Mouse (Mus musculus) CH12.LX (cell line): ENCODE data around the gene Phf14. TPM values are rescaled to one million over a fixed set of nuclear protein-coding genes. Genes with fewer than 3 reads are reported as not detected.

Experiments used
- DNase-seq: peaks from one replicate; pipeline ENCODE4 v3.0.0-alpha.2; 2013; ENCODE audit errors: extremely low read depth
- H3K27ac ChIP-seq: 2 replicates; pipeline ENCODE4 v1.5.1; 2012; ENCODE audit warnings: low read depth, mild to moderate bottlenecking, control low read depth, moderate library complexity; ENCODE audit not compliant: insufficient read depth
- H3K27me3 ChIP-seq: replicated peaks from 2 replicates; pipeline ENCODE3; 2012; ENCODE audit warnings: inconsistent platforms
- H3K36me3 ChIP-seq, 2 experiments: replicated peaks in 1 of 2; 2 replicates each; pipeline versions ENCODE3 to v1.6.1; 2012; ENCODE audit warnings: inconsistent platforms in 1 of 2, low read length in 1 of 2, mild to moderate bottlenecking in 1 of 2, mixed read lengths in 1 of 2, moderate library complexity in 1 of 2; ENCODE audit not compliant: control insufficient read depth in 1 of 2, insufficient read depth in 1 of 2
- H3K4me1 ChIP-seq, 2 experiments: 2 replicates each; pipeline ENCODE4 v1.6.1; 2012; ENCODE audit warnings: inconsistent platforms in 1 of 2, moderate library complexity in 1 of 2; ENCODE audit not compliant: insufficient read depth in 2 of 2, control insufficient read depth in 1 of 2
- H3K4me2 ChIP-seq: 2 replicates; pipeline ENCODE4 v1.6.1; 2012; ENCODE audit warnings: low read depth, mild to moderate bottlenecking, control low read depth; ENCODE audit not compliant: poor library complexity, insufficient read depth, severe bottlenecking
- H3K4me3 ChIP-seq, 3 experiments: fragments of 150-350 bp in 1 of 3; sonication (generic) in 1 of 3; replicated peaks in 1 of 3; 2 replicates each; pipeline versions ENCODE3 to v1.5.1; 2011 to 2012; ENCODE audit warnings: low read depth in 2 of 3, low read length in 2 of 3, mild to moderate bottlenecking in 2 of 3, moderate library complexity in 2 of 3, control low read depth in 1 of 3, improper control_type of control experiment in 1 of 3, inconsistent platforms in 1 of 3, mixed read lengths in 1 of 3; ENCODE audit not compliant: poor library complexity in 1 of 3
- H3K79me2 ChIP-seq: replicated peaks from 2 replicates; pipeline ENCODE4 v1.6.1; 2012; ENCODE audit warnings: mild to moderate bottlenecking, moderate library complexity; ENCODE audit not compliant: control insufficient read depth, poor library complexity, insufficient read depth, severe bottlenecking; ENCODE audit errors: extremely low read depth
- H3K9ac ChIP-seq: 2 replicates; pipeline ENCODE4 v1.6.1; 2012; ENCODE audit warnings: low read depth, mild to moderate bottlenecking, control low read depth, moderate library complexity; ENCODE audit not compliant: insufficient read depth
- H3K9me3 ChIP-seq: replicated peaks from 2 replicates; pipeline ENCODE3; 2012; ENCODE audit warnings: low read length, inconsistent platforms, mixed read lengths
- BHLHE40 ChIP-seq: IDR thresholded peaks from 2 replicates; pipeline ENCODE4 v1.6.1; 2011; ENCODE audit warnings: mild to moderate bottlenecking, low read depth, low read length, improper control_type of control experiment
- CHD1 ChIP-seq: IDR thresholded peaks from 2 replicates; pipeline ENCODE4 v1.6.1; 2012; ENCODE audit warnings: low read depth, low read length, improper control_type of control experiment, inconsistent platforms
- CHD2 ChIP-seq: IDR thresholded peaks from 2 replicates; pipeline ENCODE4 v1.6.1; 2011; ENCODE audit warnings: low read length, improper control_type of control experiment
- E2F4 ChIP-seq: IDR thresholded peaks from 2 replicates; pipeline ENCODE4 v1.6.1; 2011; ENCODE audit warnings: low read depth, low read length, improper control_type of control experiment; ENCODE audit not compliant: insufficient replicate concordance
- ELF1 ChIP-seq: IDR thresholded peaks from 2 replicates; pipeline ENCODE4 v1.6.1; 2014; ENCODE audit warnings: low read depth, mild to moderate bottlenecking, inconsistent platforms, low read length, improper control_type of control experiment
- GABPA ChIP-seq: IDR thresholded peaks from 2 replicates; pipeline ENCODE4 v1.6.1; 2012; ENCODE audit warnings: low read depth, low read length, improper control_type of control experiment, inconsistent platforms; ENCODE audit not compliant: insufficient replicate concordance
- JUN ChIP-seq: IDR thresholded peaks from 2 replicates; pipeline ENCODE4 v1.6.1; 2011; ENCODE audit warnings: low read depth, mild to moderate bottlenecking, low read length, improper control_type of control experiment, moderate library complexity; ENCODE audit not compliant: insufficient read depth
- MXI1 ChIP-seq: IDR thresholded peaks from 2 replicates; pipeline ENCODE4 v1.6.1; 2011; ENCODE audit warnings: mild to moderate bottlenecking, low read depth, low read length, improper control_type of control experiment
- NELFE ChIP-seq: IDR thresholded peaks from 2 replicates; pipeline ENCODE4 v1.6.1; 2011; ENCODE audit warnings: low read depth, low read length, improper control_type of control experiment
- NRF1 ChIP-seq: IDR thresholded peaks from 2 replicates; pipeline ENCODE4 v1.6.1; 2014; ENCODE audit warnings: low read depth, mild to moderate bottlenecking, inconsistent platforms, low read length, improper control_type of control experiment, moderate library complexity
- POLR2AphosphoS2 ChIP-seq: IDR thresholded peaks from 2 replicates; pipeline ENCODE4 v1.6.1; 2011; ENCODE audit warnings: low read depth, low read length, improper control_type of control experiment
- RAD21 ChIP-seq: IDR thresholded peaks from 2 replicates; pipeline ENCODE4 v1.6.1; 2011; ENCODE audit warnings: low read depth, mild to moderate bottlenecking, low read length, improper control_type of control experiment, moderate library complexity
- RCOR1 ChIP-seq: conservative IDR thresholded peaks from 2 replicates; pipeline ENCODE4 v1.6.1; 2012; ENCODE audit warnings: low read depth, mild to moderate bottlenecking, inconsistent platforms, low read length, improper control_type of control experiment
- SIN3A ChIP-seq: IDR thresholded peaks from 2 replicates; pipeline ENCODE4 v1.6.1; 2012; ENCODE audit warnings: low read length, improper control_type of control experiment, inconsistent platforms
- USF1 ChIP-seq: IDR thresholded peaks from 2 replicates; pipeline ENCODE4 v1.6.1; 2014; ENCODE audit warnings: low read depth, mild to moderate bottlenecking, inconsistent platforms, low read length, improper control_type of control experiment
- ZC3H11A ChIP-seq: IDR thresholded peaks from 2 replicates; pipeline ENCODE4 v1.6.1; 2012; ENCODE audit warnings: low read depth, mild to moderate bottlenecking, inconsistent platforms, low read length, improper control_type of control experiment
- ZKSCAN1 ChIP-seq: IDR thresholded peaks from 2 replicates; pipeline ENCODE4 v1.6.1; 2012; ENCODE audit warnings: low read depth, inconsistent platforms, low read length, improper control_type of control experiment, borderline replicate concordance
- ZMIZ1 ChIP-seq: IDR thresholded peaks from 2 replicates; pipeline ENCODE4 v1.6.1; 2012; ENCODE audit warnings: low read depth, mild to moderate bottlenecking, inconsistent platforms, low read length, improper control_type of control experiment
- dilution Hi-C: fragments of 300-500 bp; cut with MboI; formaldehyde crosslinking; loops from 2 replicates; pipeline ENCODE4 v1.14.3; 2020; ENCODE audit warnings: low sequenced_read_pairs; ENCODE audit not compliant: extremely low pct_unique_long_range_greater_than_20kb, extremely low pct_ligation_motif_present
- in situ Hi-C: fragments of 300-500 bp; cut with MboI; formaldehyde crosslinking; loops from 3 replicates; pipeline ENCODE4 v1.14.3; 2019; ENCODE audit warnings: low sequenced_read_pairs, low pct_ligation_motif_present, low pct_unique_long_range_greater_than_20kb, mixed read lengths
- polyA plus RNA-seq: library from polyadenylated mRNA; unstranded; fragments of >175 nt; gene quantifications from 2 replicates; pipeline ENCODE4 v1.2.1, GENCODE M21; 2012; ENCODE audit warnings: low read depth; ENCODE audit not compliant: insufficient read length
- total RNA-seq, 2 experiments: library from RNA; depleted of rRNA; stranded (reverse); fragments of 300-350 nt in 1 of 2; fragments of >200 nt in 1 of 2; gene quantifications; 2 replicates each; pipeline ENCODE4 v1.2.3; 2012 to 2014

The Phf14 gene
- total and polyA plus RNA-seq, 3 experiments, result 24.7 to 41.2 (median 26.0) TPM

DNA sequence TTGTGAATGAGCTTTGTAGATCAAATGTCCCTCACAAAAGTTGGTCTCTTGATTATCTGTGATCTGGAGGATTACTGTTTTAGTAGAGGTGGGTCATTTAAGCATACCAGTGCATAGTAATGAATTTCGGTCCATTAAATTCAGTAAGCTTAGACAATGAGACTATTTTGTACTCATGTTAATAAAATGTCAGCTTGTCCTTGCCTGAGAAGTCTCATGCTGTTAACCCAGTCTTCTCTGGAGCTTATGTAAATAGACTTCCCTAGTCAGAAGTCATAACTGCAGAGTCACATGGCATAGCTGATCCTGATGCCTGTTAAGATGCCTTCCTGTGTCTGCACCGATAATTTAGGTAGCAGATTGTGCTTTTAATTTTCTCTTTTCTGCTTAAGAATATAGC lies 106.4 kb downstream of the Phf14 start:
- no peak for DNase-seq
- Histone ChIP-seq H3K27ac (no peak overlapping the region), H3K27me3 (no peaks in the 10 kb centered on the region), H3K9ac (no peak overlapping the region), H3K4me2 (no peak overlapping the region), H3K9me3 (no peaks in the 10 kb centered on the region), H3K79me2 (no peaks in the 10 kb centered on the region), H3K4me3 (no peak overlapping the region), H3K36me3 (peaks cover 2 to 17% of the 10 kb centered on the region in 2 experiments), H3K4me1 (peaks cover 0 to 13% of the 10 kb centered on the region in 2 experiments; a peak in 2 of 4 replicates)
- TF ChIP-seq POLR2AphosphoS2 (no peak), CHD2 (no peak), RAD21 (no peak), GABPA (no peak), USF1 (no peak), RCOR1 (no peak), ZKSCAN1 (no peak), BHLHE40 (no peak), NRF1 (no peak), MXI1 (no peak), ELF1 (no peak), CHD1 (no peak), ZC3H11A (no peak)
- dilution Hi-C loops (no loop called here), in situ Hi-C loops (no loop called here)

DNA sequence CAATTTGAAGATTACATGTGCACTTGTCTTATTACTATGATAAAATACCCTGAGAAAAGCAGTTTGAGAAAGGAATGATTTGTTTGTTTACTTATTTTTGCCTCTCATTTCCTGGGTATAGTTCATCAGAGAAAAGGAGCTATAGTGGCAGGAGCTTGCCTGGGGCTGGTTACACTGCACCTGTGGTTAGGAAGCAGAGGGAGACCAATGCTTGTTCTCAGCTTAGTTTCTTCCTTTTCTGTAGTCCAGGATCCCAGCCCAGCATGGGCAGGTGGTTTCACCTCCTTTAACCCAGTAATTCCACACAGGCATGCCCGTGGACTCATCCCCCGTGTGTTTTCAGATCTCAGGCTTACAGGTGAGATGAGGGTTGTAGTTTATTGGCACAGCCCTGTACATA lies 107.1 kb downstream of the Phf14 start:
- H3K9ac ChIP-seq, result no peak overlapping the region
- H3K9me3 ChIP-seq, result no peaks in the 10 kb centered on the region
- peaks cover 2 to 18% of the 10 kb centered on the region in 2 experiments for H3K36me3 ChIP-seq
- no peak for TF ChIP-seq E2F4
- no peak for DNase-seq
- no peaks in the 10 kb centered on the region for H3K27me3 ChIP-seq
- dilution Hi-C loops (no loop called here), in situ Hi-C loops (no loop called here)
- no peak overlapping the region for H3K4me3 ChIP-seq
- no peak overlapping the region for H3K27ac ChIP-seq
- no peaks in the 10 kb centered on the region for H3K79me2 ChIP-seq
- H3K4me2 ChIP-seq, result no peak overlapping the region
- peaks cover 0 to 13% of the 10 kb centered on the region in 2 experiments; a peak in 2 of 4 replicates for H3K4me1 ChIP-seq

DNA sequence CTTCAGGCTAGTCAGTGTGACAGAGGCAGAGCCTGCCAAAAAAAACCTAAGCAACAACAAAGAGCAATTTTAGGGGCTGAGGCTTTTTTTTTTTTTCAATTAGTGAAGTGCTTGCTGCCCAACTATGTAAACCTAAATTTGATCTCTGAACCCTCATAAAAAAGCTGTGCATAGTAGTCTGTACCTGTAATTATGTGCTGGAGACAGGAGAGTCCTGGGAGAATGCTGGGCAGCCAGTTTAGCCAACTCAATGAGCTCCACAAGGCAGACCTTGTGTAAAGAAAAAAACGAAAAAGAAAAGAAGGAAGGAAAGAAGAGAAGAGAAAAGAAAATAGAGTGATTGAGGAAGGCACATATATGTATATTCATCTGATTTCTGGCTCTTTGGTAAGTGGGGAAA lies 112.1 kb downstream of the Phf14 start:
- no peak overlapping the region for H3K9ac ChIP-seq
- H3K36me3 ChIP-seq, result peaks cover 2 to 32% of the 10 kb centered on the region in 2 experiments
- no peaks in the 10 kb centered on the region for H3K27me3 ChIP-seq
- H3K4me1 ChIP-seq, result peaks cover 0 to 5% of the 10 kb centered on the region in 2 experiments; a peak in 1 of 4 replicates
- H3K4me2 ChIP-seq, result no peak overlapping the region
- no peak overlapping the region for H3K4me3 ChIP-seq
- H3K27ac ChIP-seq, result no peak overlapping the region
- TF ChIP-seq MXI1 (no peak), ZMIZ1 (no peak), JUN (no peak), USF1 (no peak), ZC3H11A (no peak), NELFE (no peak), SIN3A (no peak)
- TF ChIP-seq, all 38 proteins: peak for 0
- no peaks in the 10 kb centered on the region for H3K79me2 ChIP-seq
- no peaks in the 10 kb centered on the region for H3K9me3 ChIP-seq
- dilution Hi-C loops (no loop called here), in situ Hi-C loops (no loop called here)
- no peak for DNase-seq
